Mouse (Mus musculus): ENCODE measurements at regions not wholly inside any gene's neighbourhood (a gene's known extent, or its start where the extent isn't known, plus 50 kb on each side); places are given as distances from the start of the nearest gene placed in this dataset.

- no peak for TF ChIP-seq CTCF (IDR thresholded peaks at IDR 0.05; ENCODE audit: borderline replicate concordance, insufficient read depth, low read length)
- TF ChIP-seq POLR2A (IDR thresholded peaks at IDR 0.05; ENCODE audit: low read depth, low read length), result no peak
These were observed 555.6 kb downstream of the Plekhb2 start for GRCm38 (mm10) chr1:35405418-35405817.

Data from embryonic fibroblast, embryonic 13.5 days (primary cell).